Mouse (Mus musculus): ENCODE results near the gene Zfhx3. TPM values are rescaled to one million over a fixed set of nuclear protein-coding genes. Genes with fewer than 3 reads are reported as not detected.
A peak's percentile ranks its signal among the peaks of the same experiment; 100 is the strongest.

Gene Zfhx3
- polyA plus RNA-seq, 1 experiment, result 2.5 TPM

DNA sequence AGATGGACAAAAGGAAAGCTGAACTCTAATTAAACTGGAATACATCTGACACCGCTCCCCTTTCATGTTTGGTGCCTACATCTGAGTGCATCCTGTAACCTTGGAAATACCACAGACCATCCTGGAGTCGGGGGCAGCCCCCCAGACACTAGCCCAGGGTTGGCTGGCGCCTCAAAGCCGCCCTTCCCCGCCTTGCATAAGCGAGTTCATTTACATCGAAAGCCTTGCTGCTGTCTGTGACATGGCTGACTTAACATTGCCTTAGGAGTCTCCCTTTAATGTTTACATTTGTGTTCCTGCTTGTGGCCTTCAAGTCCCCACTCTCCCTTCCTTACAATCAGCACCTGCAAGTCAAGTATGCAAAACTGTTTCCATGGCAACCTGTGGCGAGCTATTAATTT lies 876.8 kb downstream of the Zfhx3 start:
- no peak overlapping the region for H3K4me3 ChIP-seq (ENCODE audit: insufficient read depth, low read depth, low read length)
- 52% methylated on average over 8 of the region's 8 CpGs for WGBS
- H3K27ac ChIP-seq (ENCODE audit: insufficient read depth, low read depth, low read length), result no peak overlapping the region

DNA sequence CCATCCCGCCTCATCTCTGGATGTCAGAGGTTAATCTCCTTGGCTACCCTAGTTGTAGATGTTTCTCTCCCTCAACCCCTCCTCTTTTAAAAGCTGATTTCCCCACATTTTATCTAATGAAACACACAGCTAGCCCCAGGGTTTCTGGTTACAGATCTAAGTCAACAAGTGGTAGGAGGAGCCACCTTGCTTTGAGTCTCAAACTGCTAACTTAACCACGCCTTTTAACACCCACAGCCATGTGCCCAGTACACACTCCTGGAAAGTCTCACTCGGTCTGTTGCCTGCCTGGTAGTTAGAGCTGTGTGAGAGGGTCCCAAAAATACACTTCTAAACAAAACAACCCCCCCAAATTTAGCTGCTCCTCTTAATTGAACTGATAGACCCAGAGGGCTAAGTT lies 877.4 kb downstream of the Zfhx3 start:
- Histone ChIP-seq H3K4me1 (ENCODE audit: control insufficient read depth, insufficient read depth, low read length) (no peaks in the 10 kb centered on the region), H3K27me3 (replicated peaks; ENCODE audit: control insufficient read depth, insufficient read depth, low read length) (no peaks in the 10 kb centered on the region), H3K4me3 (ENCODE audit: insufficient read depth, low read depth, low read length) (no peak overlapping the region), H3K27ac (ENCODE audit: insufficient read depth, low read depth, low read length) (no peak overlapping the region), H3K36me3 (ENCODE audit: control insufficient read depth, insufficient read depth, low read length) (no peaks in the 10 kb centered on the region)
- DNase-seq, result peak; percentile 17
- 31% methylated on average over 3 of the region's 3 CpGs for WGBS
- no peak for TF ChIP-seq POLR2A (IDR thresholded peaks at IDR 0.05; ENCODE audit: low read depth, low read length)
- TF ChIP-seq CTCF (conservative IDR thresholded peaks at IDR 0.05; ENCODE audit: insufficient read depth, insufficient read length, low read depth, low read length), result no peak

More for the DNA sequence above, 876.8 kb downstream of the Zfhx3 start:
- no peak for TF ChIP-seq POLR2A (IDR thresholded peaks at IDR 0.05; ENCODE audit: low read depth, low read length)
- no peak for TF ChIP-seq CTCF (conservative IDR thresholded peaks at IDR 0.05; ENCODE audit: insufficient read depth, insufficient read length, low read depth, low read length)
- no peaks in the 10 kb centered on the region for H3K4me1 ChIP-seq (ENCODE audit: control insufficient read depth, insufficient read depth, low read length)
- no peaks in the 10 kb centered on the region for H3K36me3 ChIP-seq (ENCODE audit: control insufficient read depth, insufficient read depth, low read length)
- DNase-seq, result no peak
- no peaks in the 10 kb centered on the region for H3K27me3 ChIP-seq (replicated peaks; ENCODE audit: control insufficient read depth, insufficient read depth, low read length)

DNA sequence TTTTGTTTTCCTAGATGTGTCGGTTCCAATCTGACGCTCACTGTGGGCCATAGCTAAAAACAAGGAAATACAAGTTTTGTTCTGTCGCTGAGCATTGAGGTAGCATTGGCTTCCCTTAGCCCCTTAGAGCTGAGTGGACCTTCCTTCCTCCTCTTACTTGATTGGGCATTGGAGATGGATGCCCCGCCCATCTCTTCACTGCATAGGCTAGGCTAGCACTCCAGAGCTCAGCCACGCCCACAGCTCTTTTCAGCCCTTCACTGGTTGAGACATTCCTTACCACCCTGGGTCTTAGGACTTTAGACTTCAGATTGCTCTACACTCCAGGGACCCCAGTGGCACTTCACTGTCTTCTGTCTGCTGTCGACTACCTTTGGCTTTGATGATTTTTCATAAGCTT lies 878.2 kb downstream of the Zfhx3 start:
- no peak overlapping the region for H3K4me3 ChIP-seq (ENCODE audit: insufficient read depth, low read depth, low read length)
- no peaks in the 10 kb centered on the region for H3K27me3 ChIP-seq (replicated peaks; ENCODE audit: control insufficient read depth, insufficient read depth, low read length)
- 35% methylated on average over 6 of the region's 6 CpGs for WGBS
- TF ChIP-seq POLR2A (IDR thresholded peaks at IDR 0.05; ENCODE audit: low read depth, low read length) (no peak), CTCF (conservative IDR thresholded peaks at IDR 0.05; ENCODE audit: insufficient read depth, insufficient read length, low read depth, low read length) (no peak)
- peak; percentile 24 for DNase-seq
- no peak overlapping the region for H3K27ac ChIP-seq (ENCODE audit: insufficient read depth, low read depth, low read length)
- no peaks in the 10 kb centered on the region for H3K4me1 ChIP-seq (ENCODE audit: control insufficient read depth, insufficient read depth, low read length)
- no peaks in the 10 kb centered on the region for H3K36me3 ChIP-seq (ENCODE audit: control insufficient read depth, insufficient read depth, low read length)

DNA sequence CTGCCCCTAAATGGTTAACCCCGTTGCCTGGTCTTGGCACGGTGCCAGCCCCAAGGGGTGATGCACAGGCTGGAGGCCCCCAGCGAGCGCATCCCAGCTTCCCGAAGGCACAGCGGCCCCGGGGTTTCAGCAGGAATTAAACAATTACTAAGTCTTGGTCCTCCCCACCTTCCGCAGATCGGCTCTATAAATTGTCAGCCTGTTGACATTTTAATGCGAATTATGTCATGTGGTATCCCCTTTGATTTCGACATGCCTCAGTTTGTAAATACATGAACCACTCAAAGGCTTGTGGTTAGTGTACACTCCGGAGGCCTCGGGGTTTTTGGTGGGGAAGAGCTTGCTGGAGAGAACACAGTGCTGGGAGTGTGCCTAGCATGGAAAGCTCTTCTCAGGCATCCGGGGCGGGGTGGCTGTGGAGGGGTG lies 880.4 kb downstream of the Zfhx3 start:
- H3K27ac ChIP-seq (ENCODE audit: insufficient read depth, low read depth, low read length), result no peak overlapping the region
- DNase-seq, result peak; percentile 14
- no peak overlapping the region for H3K4me3 ChIP-seq (ENCODE audit: insufficient read depth, low read depth, low read length)
- no peaks in the 10 kb centered on the region for H3K36me3 ChIP-seq (ENCODE audit: control insufficient read depth, insufficient read depth, low read length)
- 23% methylated on average over 15 of the region's 15 CpGs for WGBS
- H3K4me1 ChIP-seq (ENCODE audit: control insufficient read depth, insufficient read depth, low read length), result no peaks in the 10 kb centered on the region
- no peaks in the 10 kb centered on the region for H3K27me3 ChIP-seq (replicated peaks; ENCODE audit: control insufficient read depth, insufficient read depth, low read length)
- TF ChIP-seq CTCF (conservative IDR thresholded peaks at IDR 0.05; ENCODE audit: insufficient read depth, insufficient read length, low read depth, low read length), result no peak
- TF ChIP-seq POLR2A (IDR thresholded peaks at IDR 0.05; ENCODE audit: low read depth, low read length), result no peak

DNA sequence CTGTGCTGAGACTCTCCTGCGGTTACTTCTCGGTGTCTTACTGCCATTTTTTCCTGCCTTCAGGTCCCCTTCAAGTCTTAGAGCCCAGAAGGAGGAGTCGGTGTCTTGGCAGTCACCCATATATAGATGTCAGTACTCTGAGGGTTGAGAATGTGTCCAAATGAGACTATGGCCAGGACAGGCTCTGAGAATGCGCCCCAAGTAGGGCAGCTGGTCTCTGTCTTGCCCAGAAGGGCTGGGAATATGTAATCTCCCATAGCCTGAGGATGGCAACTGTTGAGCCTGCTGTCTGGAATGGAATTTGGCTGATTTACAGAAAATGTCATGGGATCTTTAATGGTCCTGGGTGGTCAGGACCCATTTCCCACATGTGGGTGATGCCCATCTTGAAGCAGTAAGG lies 881.6 kb downstream of the Zfhx3 start:
- TF ChIP-seq CTCF (conservative IDR thresholded peaks at IDR 0.05; ENCODE audit: insufficient read depth, insufficient read length, low read depth, low read length) (no peak), POLR2A (IDR thresholded peaks at IDR 0.05; ENCODE audit: low read depth, low read length) (no peak)
- Histone ChIP-seq H3K4me1 (ENCODE audit: control insufficient read depth, insufficient read depth, low read length) (no peaks in the 10 kb centered on the region), H3K4me3 (ENCODE audit: insufficient read depth, low read depth, low read length) (no peak overlapping the region), H3K36me3 (ENCODE audit: control insufficient read depth, insufficient read depth, low read length) (no peaks in the 10 kb centered on the region), H3K27ac (ENCODE audit: insufficient read depth, low read depth, low read length) (no peak overlapping the region), H3K27me3 (replicated peaks; ENCODE audit: control insufficient read depth, insufficient read depth, low read length) (no peaks in the 10 kb centered on the region)
- DNase-seq, result no peak
- 96% methylated on average over 4 of the region's 4 CpGs for WGBS

DNA sequence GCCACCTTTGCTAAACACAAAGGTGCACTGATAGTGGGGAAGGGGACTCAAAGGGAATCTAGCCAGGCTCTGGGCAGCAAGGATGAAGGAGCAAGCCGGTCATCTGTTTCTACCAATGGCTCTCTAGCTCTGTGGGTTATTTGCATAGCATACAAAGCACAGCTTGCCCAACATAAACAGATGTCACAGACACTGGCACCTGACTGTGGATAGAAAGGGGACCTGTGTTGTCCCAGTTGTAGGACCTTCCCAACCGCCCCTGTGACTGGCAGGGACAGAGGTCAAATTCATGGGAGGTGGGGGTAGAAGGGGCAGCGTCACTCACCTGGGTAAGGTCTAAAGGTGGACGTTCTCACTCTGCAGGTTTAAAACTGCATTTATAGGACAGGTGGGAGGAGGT lies 884.0 kb downstream of the Zfhx3 start:
- no peak overlapping the region for H3K4me3 ChIP-seq (ENCODE audit: insufficient read depth, low read depth, low read length)
- TF ChIP-seq CTCF (conservative IDR thresholded peaks at IDR 0.05; ENCODE audit: insufficient read depth, insufficient read length, low read depth, low read length) (no peak), POLR2A (IDR thresholded peaks at IDR 0.05; ENCODE audit: low read depth, low read length) (no peak)
- no peaks in the 10 kb centered on the region for H3K4me1 ChIP-seq (ENCODE audit: control insufficient read depth, insufficient read depth, low read length)
- H3K27ac ChIP-seq (ENCODE audit: insufficient read depth, low read depth, low read length), result no peak overlapping the region
- no peaks in the 10 kb centered on the region for H3K36me3 ChIP-seq (ENCODE audit: control insufficient read depth, insufficient read depth, low read length)
- WGBS, result 65% methylated on average over 4 of the region's 4 CpGs
- no peak for DNase-seq
- H3K27me3 ChIP-seq (replicated peaks; ENCODE audit: control insufficient read depth, insufficient read depth, low read length), result no peaks in the 10 kb centered on the region

DNA sequence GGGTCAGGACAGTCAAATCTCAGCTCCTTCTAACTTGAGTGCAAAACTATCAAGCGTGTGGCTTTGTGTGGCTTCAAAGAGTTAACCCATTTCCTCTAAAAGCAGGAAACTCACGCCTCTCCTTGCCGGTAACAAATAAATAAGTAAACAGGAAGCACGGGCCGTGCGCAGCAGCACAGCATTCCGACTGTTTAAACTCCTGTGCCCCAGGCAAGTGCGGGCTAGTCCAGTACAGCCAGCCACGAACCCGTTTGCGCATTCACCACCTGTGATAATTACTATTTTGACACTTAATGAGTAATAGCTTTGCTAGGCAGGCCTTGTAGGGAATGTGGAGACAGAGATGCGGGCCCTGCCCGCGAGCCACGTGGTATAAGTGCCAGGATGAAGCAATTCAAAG lies 885.0 kb downstream of the Zfhx3 start:
- TF ChIP-seq POLR2A (IDR thresholded peaks at IDR 0.05; ENCODE audit: low read depth, low read length), result no peak
- TF ChIP-seq CTCF (conservative IDR thresholded peaks at IDR 0.05; ENCODE audit: insufficient read depth, insufficient read length, low read depth, low read length), result no peak
- peak overlapping the region; percentile 24; the same call in 1 of the 2 replicates for H3K27ac ChIP-seq (ENCODE audit: insufficient read depth, low read depth, low read length)

More for the DNA sequence above, 885.0 kb downstream of the Zfhx3 start:
- WGBS, result 46% methylated on average over 15 of the region's 15 CpGs
- Histone ChIP-seq H3K4me1 (ENCODE audit: control insufficient read depth, insufficient read depth, low read length) (no peaks in the 10 kb centered on the region), H3K27me3 (replicated peaks; ENCODE audit: control insufficient read depth, insufficient read depth, low read length) (no peaks in the 10 kb centered on the region), H3K4me3 (ENCODE audit: insufficient read depth, low read depth, low read length) (peak overlapping the region; percentile 20; the same call in 1 of the 2 replicates), H3K36me3 (ENCODE audit: control insufficient read depth, insufficient read depth, low read length) (no peaks in the 10 kb centered on the region)
- DNase-seq, result peak; percentile 62

Data from kidney, adult 2 months (tissue).